Mouse (Mus musculus): ENCODE results near the gene Ppib. TPM values are rescaled to one million over a fixed set of nuclear protein-coding genes. Genes with fewer than 3 reads are reported as not detected.

Gene Ppib
- polyA plus RNA-seq, 1 experiment from 2014 or later = 543 TPM

- H3K4me2 ChIP-seq (ENCODE audit: low read depth, low read length) = no peak overlapping the region
- no peaks in the 10 kb centered on the region for H3K4me1 ChIP-seq (ENCODE audit: control insufficient read depth, insufficient read depth, low read length)
- no peaks in the 10 kb centered on the region for H3K36me3 ChIP-seq (replicated peaks; ENCODE audit: control insufficient read depth, insufficient read depth, low read depth, low read length)
- H3K4me3 ChIP-seq (ENCODE audit: low read depth, low read length) = no peak overlapping the region
- H3K9me3 ChIP-seq (replicated peaks; ENCODE audit: control insufficient read depth, low read length) = no peaks in the 10 kb centered on the region
- DNase-seq (ENCODE audit: low spot score) = no peak
- ATAC-seq (replicated peaks; ENCODE audit: insufficient number of reproducible peaks, low FRiP score, low TSS enrichment, low read depth) = no peak
- H3K27ac ChIP-seq (replicated peaks; ENCODE audit: low read depth, low read length) = no peak overlapping the region
- no peaks in the 10 kb centered on the region for H3K27me3 ChIP-seq (ENCODE audit: control insufficient read depth, insufficient read depth, low read length)
- 67% methylated on average over 6 of the region's 6 CpGs for WGBS
- H3K9ac ChIP-seq (replicated peaks; ENCODE audit: low read length) = no peak overlapping the region
Measured at GRCm38 (mm10) chr9:66049931-66050601, 10.0 kb upstream of the Ppib start.

- DNase-seq (ENCODE audit: low spot score) (no peak), ATAC-seq (replicated peaks; ENCODE audit: insufficient number of reproducible peaks, low FRiP score, low TSS enrichment, low read depth) (no peak)
- Histone ChIP-seq H3K36me3 (replicated peaks; ENCODE audit: control insufficient read depth, insufficient read depth, low read depth, low read length) (no peaks in the 10 kb centered on the region), H3K4me3 (ENCODE audit: low read depth, low read length) (no peak overlapping the region), H3K27me3 (ENCODE audit: control insufficient read depth, insufficient read depth, low read length) (no peaks in the 10 kb centered on the region), H3K4me1 (ENCODE audit: control insufficient read depth, insufficient read depth, low read length) (no peaks in the 10 kb centered on the region), H3K27ac (replicated peaks; ENCODE audit: low read depth, low read length) (no peak overlapping the region), H3K4me2 (ENCODE audit: low read depth, low read length) (no peak overlapping the region), H3K9me3 (replicated peaks; ENCODE audit: control insufficient read depth, low read length) (no peaks in the 10 kb centered on the region), H3K9ac (replicated peaks; ENCODE audit: low read length) (no peak overlapping the region)
- WGBS = 75% methylated on average over 4 of the region's 4 CpGs
Measured at GRCm38 (mm10) chr9:66051493-66051892, 8.5 kb upstream of the Ppib start.

- H3K9ac ChIP-seq (replicated peaks; ENCODE audit: low read length) = no peak overlapping the region
- H3K36me3 ChIP-seq (replicated peaks; ENCODE audit: control insufficient read depth, insufficient read depth, low read depth, low read length) = no peaks in the 10 kb centered on the region
- H3K4me2 ChIP-seq (ENCODE audit: low read depth, low read length) = no peak overlapping the region
- H3K27ac ChIP-seq (replicated peaks; ENCODE audit: low read depth, low read length) = no peak overlapping the region
- H3K4me3 ChIP-seq (ENCODE audit: low read depth, low read length) = no peak overlapping the region
- 90% methylated on average over 1 of the region's 1 CpGs for WGBS
- no peak for ATAC-seq (replicated peaks; ENCODE audit: insufficient number of reproducible peaks, low FRiP score, low TSS enrichment, low read depth)
- DNase-seq (ENCODE audit: low spot score) = no peak
- no peaks in the 10 kb centered on the region for H3K4me1 ChIP-seq (ENCODE audit: control insufficient read depth, insufficient read depth, low read length)
- H3K27me3 ChIP-seq (ENCODE audit: control insufficient read depth, insufficient read depth, low read length) = no peaks in the 10 kb centered on the region
- no peaks in the 10 kb centered on the region for H3K9me3 ChIP-seq (replicated peaks; ENCODE audit: control insufficient read depth, low read length)
Measured at GRCm38 (mm10) chr9:66052731-66053130, 7.3 kb upstream of the Ppib start.

- no peak for DNase-seq (ENCODE audit: low spot score)
- Histone ChIP-seq H3K4me3 (ENCODE audit: low read depth, low read length) (no peak overlapping the region), H3K27ac (replicated peaks; ENCODE audit: low read depth, low read length) (no peak overlapping the region), H3K36me3 (replicated peaks; ENCODE audit: control insufficient read depth, insufficient read depth, low read depth, low read length) (no peaks in the 10 kb centered on the region), H3K4me2 (ENCODE audit: low read depth, low read length) (no peak overlapping the region), H3K4me1 (ENCODE audit: control insufficient read depth, insufficient read depth, low read length) (no peaks in the 10 kb centered on the region), H3K27me3 (ENCODE audit: control insufficient read depth, insufficient read depth, low read length) (no peaks in the 10 kb centered on the region), H3K9ac (replicated peaks; ENCODE audit: low read length) (no peak overlapping the region), H3K9me3 (replicated peaks; ENCODE audit: control insufficient read depth, low read length) (no peaks in the 10 kb centered on the region)
- no peak for ATAC-seq (replicated peaks; ENCODE audit: insufficient number of reproducible peaks, low FRiP score, low TSS enrichment, low read depth)
- WGBS = 34% methylated on average over 1 of the region's 1 CpGs
Measured at GRCm38 (mm10) chr9:66053620-66054019, 6.4 kb upstream of the Ppib start.

GRCm38 (mm10) chr9:66060308-66060647 lies 256 bp downstream of the Ppib start:
- DNase-seq (ENCODE audit: low spot score) (no peak), ATAC-seq (replicated peaks; ENCODE audit: insufficient number of reproducible peaks, low FRiP score, low TSS enrichment, low read depth) (peak; percentile 51; the same call in 1 of the 2 replicates)
- Histone ChIP-seq H3K4me1 (ENCODE audit: control insufficient read depth, insufficient read depth, low read length) (no peaks in the 10 kb centered on the region), H3K9me3 (replicated peaks; ENCODE audit: control insufficient read depth, low read length) (no peaks in the 10 kb centered on the region), H3K4me3 (ENCODE audit: low read depth, low read length) (peak overlapping the region; percentile 84), H3K27me3 (ENCODE audit: control insufficient read depth, insufficient read depth, low read length) (no peaks in the 10 kb centered on the region), H3K27ac (replicated peaks; ENCODE audit: low read depth, low read length) (0 out of 2 replicates have a peak overlapping the region, but pooled peaks have one; percentile 44), H3K36me3 (replicated peaks; ENCODE audit: control insufficient read depth, insufficient read depth, low read depth, low read length) (peaks cover 11% of the 10 kb centered on the region), H3K9ac (replicated peaks; ENCODE audit: low read length) (peak overlapping the region; percentile 89), H3K4me2 (ENCODE audit: low read depth, low read length) (peak overlapping the region; percentile 72)
- WGBS = under 1% methylated on average over 20 of the region's 20 CpGs

GRCm38 (mm10) chr9:66060986-66061385 lies 964 bp downstream of the Ppib start:
- no peak for DNase-seq (ENCODE audit: low spot score)

GRCm38 (mm10) chr9:66061656-66062055 lies 1.6 kb downstream of the Ppib start:
- Histone ChIP-seq H3K4me1 (ENCODE audit: control insufficient read depth, insufficient read depth, low read length) (no peaks in the 10 kb centered on the region), H3K9me3 (replicated peaks; ENCODE audit: control insufficient read depth, low read length) (no peaks in the 10 kb centered on the region), H3K4me3 (ENCODE audit: low read depth, low read length) (peak overlapping the region; percentile 84), H3K4me2 (ENCODE audit: low read depth, low read length) (peak overlapping the region; percentile 72; the same call in 1 of the 2 replicates), H3K27me3 (ENCODE audit: control insufficient read depth, insufficient read depth, low read length) (no peaks in the 10 kb centered on the region), H3K9ac (replicated peaks; ENCODE audit: low read length) (peak overlapping the region; percentile 89), H3K27ac (replicated peaks; ENCODE audit: low read depth, low read length) (no peak overlapping the region), H3K36me3 (replicated peaks; ENCODE audit: control insufficient read depth, insufficient read depth, low read depth, low read length) (peaks cover 15% of the 10 kb centered on the region)
- ATAC-seq (replicated peaks; ENCODE audit: insufficient number of reproducible peaks, low FRiP score, low TSS enrichment, low read depth) (no peak), DNase-seq (ENCODE audit: low spot score) (no peak)
- WGBS = 93% methylated on average over 3 of the region's 3 CpGs

More at GRCm38 (mm10) chr9:66060986-66061385, 964 bp downstream of the Ppib start:
- Histone ChIP-seq H3K4me3 (ENCODE audit: low read depth, low read length) (peak overlapping the region; percentile 84), H3K27me3 (ENCODE audit: control insufficient read depth, insufficient read depth, low read length) (no peaks in the 10 kb centered on the region), H3K4me1 (ENCODE audit: control insufficient read depth, insufficient read depth, low read length) (no peaks in the 10 kb centered on the region), H3K4me2 (ENCODE audit: low read depth, low read length) (peak overlapping the region; percentile 72), H3K9ac (replicated peaks; ENCODE audit: low read length) (peak overlapping the region; percentile 89), H3K27ac (replicated peaks; ENCODE audit: low read depth, low read length) (no peak overlapping the region), H3K36me3 (replicated peaks; ENCODE audit: control insufficient read depth, insufficient read depth, low read depth, low read length) (peaks cover 11% of the 10 kb centered on the region), H3K9me3 (replicated peaks; ENCODE audit: control insufficient read depth, low read length) (no peaks in the 10 kb centered on the region)
- 38% methylated on average over 4 of the region's 4 CpGs for WGBS
- no peak for ATAC-seq (replicated peaks; ENCODE audit: insufficient number of reproducible peaks, low FRiP score, low TSS enrichment, low read depth)

GRCm38 (mm10) chr9:66063446-66063845 lies 3.4 kb downstream of the Ppib start:
- Histone ChIP-seq H3K27me3 (ENCODE audit: control insufficient read depth, insufficient read depth, low read length) (peaks cover 8% of the 10 kb centered on the region; the same call in 1 of the 2 replicates), H3K4me1 (ENCODE audit: control insufficient read depth, insufficient read depth, low read length) (no peaks in the 10 kb centered on the region), H3K9me3 (replicated peaks; ENCODE audit: control insufficient read depth, low read length) (no peaks in the 10 kb centered on the region), H3K27ac (replicated peaks; ENCODE audit: low read depth, low read length) (no peak overlapping the region), H3K4me3 (ENCODE audit: low read depth, low read length) (no peak overlapping the region), H3K9ac (replicated peaks; ENCODE audit: low read length) (no peak overlapping the region), H3K4me2 (ENCODE audit: low read depth, low read length) (no peak overlapping the region), H3K36me3 (replicated peaks; ENCODE audit: control insufficient read depth, insufficient read depth, low read depth, low read length) (peaks cover 15% of the 10 kb centered on the region)
- no peak for DNase-seq (ENCODE audit: low spot score)
- ATAC-seq (replicated peaks; ENCODE audit: insufficient number of reproducible peaks, low FRiP score, low TSS enrichment, low read depth) = no peak
- WGBS = 90% methylated on average over 3 of the region's 3 CpGs

Data from embryonic facial prominence, embryonic 11.5 days (tissue).